Mouse (Mus musculus) E14TG2a.4 (cell line): ENCODE results near the gene Olfr506.

Experiments used
- CTCF ChIP-seq: conservative IDR thresholded peaks from 2 replicates; pipeline ENCODE4 v1.5.1; 2014; ENCODE audit warnings: low read length
- POU5F1 ChIP-seq: IDR thresholded peaks from 2 replicates; pipeline ENCODE4 v1.6.1; 2014; ENCODE audit warnings: low read length, borderline replicate concordance

DNA sequence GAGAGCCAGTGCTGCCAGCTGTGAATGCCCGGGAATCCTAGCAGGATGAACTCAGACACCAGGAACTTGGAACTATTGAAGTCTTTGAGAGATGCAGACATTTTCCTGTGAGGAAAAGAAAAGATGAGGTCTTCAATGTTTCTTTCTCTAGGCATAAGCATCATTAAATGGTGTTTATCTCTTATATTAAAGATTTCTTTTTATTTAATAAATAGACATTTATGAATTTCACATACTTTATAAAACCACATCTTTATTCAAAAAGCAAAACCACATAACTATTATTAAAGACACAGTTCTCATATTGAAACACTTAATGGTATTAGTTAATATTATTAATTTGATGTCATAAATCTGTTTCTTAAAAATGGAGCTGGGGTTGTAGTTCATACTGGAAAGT lies 44.9 kb upstream of the Olfr506 start, which contains the start of gene Olfr504:
- no peak for TF ChIP-seq CTCF
- TF ChIP-seq POU5F1 = no peak
